Mouse (Mus musculus) midbrain, embryonic 15.5 days (tissue): ENCODE results near the gene Ap1m1. TPM values are rescaled to one million over a fixed set of nuclear protein-coding genes. Genes with fewer than 3 reads are reported as not detected.

Experiments used
- ATAC-seq: fragments of 200-750 bp; cut with Nextera tagmentation; replicated peaks from 2 replicates; pipeline ENCODE4 v1.8.0; 2017; ENCODE audit warnings: moderate TSS enrichment
- H3K27ac ChIP-seq: fragments of 300-500 bp; sonication (generic); 2 replicates; pipeline ENCODE4 v1.5.1; 2015; ENCODE audit warnings: mild to moderate bottlenecking, inconsistent platforms
- H3K27me3 ChIP-seq: fragments of 300-500 bp; sonication (generic); replicated peaks from 2 replicates; pipeline ENCODE4 v1.6.1; 2015; ENCODE audit warnings: inconsistent platforms
- H3K36me3 ChIP-seq: fragments of 300-500 bp; sonication (generic); replicated peaks from 2 replicates; pipeline ENCODE4 v1.6.1; 2015; ENCODE audit warnings: inconsistent platforms
- H3K4me1 ChIP-seq: fragments of 300-500 bp; sonication (generic); 2 replicates; pipeline ENCODE4 v1.6.1; 2015; ENCODE audit warnings: inconsistent platforms
- H3K4me2 ChIP-seq: fragments of 300-500 bp; sonication (generic); 2 replicates; pipeline ENCODE4 v1.6.1; 2015; ENCODE audit warnings: inconsistent platforms, mild to moderate bottlenecking, moderate library complexity
- H3K4me3 ChIP-seq: fragments of 300-500 bp; sonication (generic); 2 replicates; pipeline ENCODE4 v1.5.1; 2015; ENCODE audit warnings: mild to moderate bottlenecking, inconsistent platforms
- H3K9ac ChIP-seq: fragments of 300-500 bp; sonication (generic); 2 replicates; pipeline ENCODE4 v1.6.1; 2015; ENCODE audit warnings: mild to moderate bottlenecking, inconsistent platforms
- H3K9me3 ChIP-seq: fragments of 300-500 bp; sonication (generic); 2 replicates; pipeline ENCODE4 v1.6.1; 2016; ENCODE audit warnings: inconsistent platforms
- WGBS: fragments of 180-500 bp; shearing (Covaris S2); methylation state at CpG from one replicate; pipeline ENCODE4 v1.1.7; 2015; ENCODE audit warnings: mixed read lengths; 5-methylcytosine and 5-hydroxymethylcytosine counted together
- polyA plus RNA-seq: library from polyadenylated mRNA; unstranded; fragments of >200 nt; fragmentation: Nextera tagmentation; extraction: Ambion mirVana; gene quantifications from 2 replicates; pipeline ENCODE4 v1.2.1, GENCODE M21; 2015

Gene Ap1m1
- polyA plus RNA-seq, 1 experiment from 2014 or later = 302 TPM

DNA sequence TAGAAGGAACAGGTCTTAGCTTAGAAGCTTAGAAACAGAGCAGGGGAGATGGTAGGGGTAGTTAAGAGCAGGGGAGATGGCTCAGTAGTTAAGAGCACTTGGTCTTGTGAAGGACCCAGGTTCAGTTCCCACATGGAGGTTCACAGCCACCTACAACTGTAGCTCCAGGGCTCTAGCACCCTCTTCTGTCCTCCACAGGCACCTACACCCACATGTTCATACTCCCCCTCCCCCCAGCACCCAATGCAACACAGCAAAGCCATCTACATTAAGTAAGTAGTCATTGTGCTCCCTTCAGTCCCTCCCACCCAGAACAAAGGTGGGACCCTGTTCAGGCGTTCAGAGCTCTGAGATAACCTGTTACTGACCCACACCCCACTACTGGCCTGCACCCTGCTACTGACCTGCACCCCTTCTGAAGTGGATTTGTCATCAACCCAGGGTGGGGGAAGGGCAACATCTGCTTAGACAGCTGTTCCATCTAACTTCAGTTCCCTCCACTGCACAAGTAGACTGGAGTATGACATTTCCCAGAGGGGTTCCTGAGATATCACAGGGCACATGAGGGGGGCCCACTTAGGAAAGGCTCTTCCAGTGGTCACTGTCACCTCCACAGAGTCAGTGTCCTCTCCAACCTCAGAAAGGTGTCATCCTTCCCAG is 33.4 kb downstream of the Ap1m1 start:
- Histone ChIP-seq H3K27me3 (no peaks in the 10 kb centered on the region), H3K9ac (no peak overlapping the region), H3K9me3 (no peaks in the 10 kb centered on the region), H3K36me3 (no peaks in the 10 kb centered on the region), H3K4me2 (no peak overlapping the region), H3K4me3 (no peak overlapping the region), H3K4me1 (no peaks in the 10 kb centered on the region), H3K27ac (no peak overlapping the region)
- no peak for ATAC-seq
- WGBS = 61% methylated on average over 1 of the region's 1 CpGs

DNA sequence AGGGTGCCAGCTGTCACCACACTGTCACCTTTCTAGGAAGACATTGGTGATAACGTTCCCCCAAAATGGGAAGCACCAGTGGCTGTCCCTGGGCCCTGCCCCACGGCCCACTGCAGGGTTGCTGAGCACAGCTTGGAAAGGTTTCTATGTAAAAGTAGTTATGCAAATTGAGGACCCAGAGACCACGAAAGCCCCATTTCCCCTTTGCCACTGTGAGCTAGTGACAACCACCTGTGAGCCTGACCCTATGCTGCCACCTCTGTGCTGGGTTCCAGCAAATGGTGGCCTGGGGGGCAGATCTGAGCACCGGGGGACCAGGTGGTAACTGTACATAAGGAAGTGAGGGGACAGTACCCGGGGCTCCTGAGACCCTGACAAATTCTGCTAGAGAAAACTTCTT is 34.0 kb downstream of the Ap1m1 start:
- 77% methylated on average over 5 of the region's 5 CpGs for WGBS
- Histone ChIP-seq H3K27ac (no peak overlapping the region), H3K4me2 (no peak overlapping the region), H3K9me3 (no peaks in the 10 kb centered on the region), H3K36me3 (no peaks in the 10 kb centered on the region), H3K9ac (no peak overlapping the region), H3K4me1 (no peaks in the 10 kb centered on the region), H3K27me3 (no peaks in the 10 kb centered on the region), H3K4me3 (no peak overlapping the region)
- no peak for ATAC-seq

DNA sequence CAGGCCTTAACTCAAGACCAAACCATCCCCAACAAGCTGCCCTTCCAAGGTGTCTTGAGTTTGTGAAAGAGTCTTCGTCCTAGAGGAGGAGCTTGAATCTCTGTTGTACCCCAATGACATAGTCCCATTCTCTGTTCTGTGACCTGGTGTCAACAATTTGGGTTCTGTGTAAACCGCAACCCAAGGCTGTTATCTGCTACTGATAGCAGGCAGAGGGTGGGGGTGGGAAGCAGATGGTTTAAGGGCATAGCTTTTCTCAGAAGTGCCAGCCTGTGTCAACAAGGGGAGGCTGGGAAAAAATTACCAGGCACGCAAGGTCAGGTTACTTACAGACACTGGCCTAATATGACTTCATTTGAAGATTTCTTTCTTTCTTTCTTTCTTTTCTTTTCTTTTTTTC is 37.4 kb downstream of the Ap1m1 start:
- H3K4me3 ChIP-seq = no peak overlapping the region
- no peaks in the 10 kb centered on the region for H3K9me3 ChIP-seq
- H3K9ac ChIP-seq = no peak overlapping the region
- H3K36me3 ChIP-seq = no peaks in the 10 kb centered on the region
- no peak for ATAC-seq
- WGBS = 89% methylated on average over 3 of the region's 3 CpGs
- H3K4me2 ChIP-seq = no peak overlapping the region
- H3K4me1 ChIP-seq = no peaks in the 10 kb centered on the region
- no peaks in the 10 kb centered on the region for H3K27me3 ChIP-seq
- no peak overlapping the region for H3K27ac ChIP-seq

DNA sequence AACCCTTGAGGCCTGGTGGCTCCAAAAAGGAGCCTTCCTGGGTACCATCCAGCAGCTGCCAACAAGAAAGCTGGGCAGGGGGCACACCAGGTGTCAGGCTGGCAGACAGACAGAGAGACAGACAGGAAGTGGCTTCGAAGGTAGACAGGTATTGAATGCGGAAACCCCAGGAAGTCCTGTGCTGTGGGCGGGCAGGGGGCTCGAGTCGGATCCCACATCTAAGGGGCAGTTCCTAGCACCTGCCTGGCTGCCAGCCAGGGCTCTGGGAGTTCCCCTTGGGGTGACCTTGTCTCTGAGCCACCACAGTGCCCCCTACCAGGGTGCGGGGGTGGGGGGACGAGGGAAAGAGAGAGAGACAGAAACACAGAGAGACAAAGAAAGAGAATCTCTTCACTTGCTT is 39.3 kb downstream of the Ap1m1 start:
- no peak for ATAC-seq
- no peak overlapping the region for H3K27ac ChIP-seq
- no peaks in the 10 kb centered on the region for H3K9me3 ChIP-seq
- H3K9ac ChIP-seq = no peak overlapping the region
- 77% methylated on average over 7 of the region's 7 CpGs for WGBS
- H3K27me3 ChIP-seq = no peaks in the 10 kb centered on the region
- no peak overlapping the region for H3K4me3 ChIP-seq
- no peaks in the 10 kb centered on the region for H3K36me3 ChIP-seq
- H3K4me2 ChIP-seq = no peak overlapping the region
- no peaks in the 10 kb centered on the region for H3K4me1 ChIP-seq

DNA sequence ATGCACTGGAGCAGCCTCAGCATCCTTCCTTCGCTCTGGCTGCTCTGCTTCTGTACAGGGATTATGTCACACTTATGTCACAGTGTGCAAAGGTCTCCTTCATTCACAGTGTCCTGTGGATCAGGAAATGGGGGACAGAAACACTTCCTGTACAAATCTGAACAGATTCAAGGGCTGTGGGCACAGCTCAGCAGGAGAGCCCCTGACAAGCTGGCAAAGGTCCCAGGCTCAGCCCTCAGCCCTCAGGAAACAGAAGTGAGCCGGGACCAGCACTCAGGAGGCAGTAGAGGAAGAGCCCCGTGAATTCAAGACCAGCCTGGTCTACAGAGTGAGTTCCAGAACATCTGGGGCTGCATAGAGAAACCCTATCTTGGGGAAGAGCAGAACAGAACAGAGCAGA is 41.8 kb downstream of the Ap1m1 start:
- Histone ChIP-seq H3K27me3 (no peaks in the 10 kb centered on the region), H3K36me3 (no peaks in the 10 kb centered on the region), H3K4me3 (no peak overlapping the region), H3K4me2 (no peak overlapping the region), H3K27ac (no peak overlapping the region), H3K9ac (no peak overlapping the region), H3K4me1 (no peaks in the 10 kb centered on the region), H3K9me3 (no peaks in the 10 kb centered on the region)
- ATAC-seq = no peak
- 38% methylated on average over 3 of the region's 3 CpGs for WGBS

DNA sequence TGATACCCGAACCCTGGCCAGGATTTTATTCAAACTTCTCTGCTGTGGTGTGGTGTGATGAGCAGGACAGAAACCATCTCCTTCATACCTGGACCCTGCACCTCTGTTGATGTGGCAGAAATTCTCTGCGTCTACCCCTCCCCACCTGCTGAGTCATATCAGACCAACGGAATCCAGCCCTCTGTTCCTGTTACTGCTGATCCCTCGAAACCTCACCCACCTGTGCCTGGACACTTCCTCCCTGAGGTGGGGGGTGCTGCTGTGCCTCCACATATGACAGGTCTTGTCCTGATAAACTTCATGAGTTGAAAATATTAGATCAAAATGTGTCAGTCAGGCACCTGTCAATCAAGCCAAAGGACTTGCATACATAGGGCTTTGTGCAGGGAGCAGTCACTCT is 45.5 kb downstream of the Ap1m1 start:
- Histone ChIP-seq H3K4me1 (no peaks in the 10 kb centered on the region), H3K27ac (no peak overlapping the region), H3K4me2 (no peak overlapping the region), H3K27me3 (no peaks in the 10 kb centered on the region), H3K9ac (no peak overlapping the region), H3K36me3 (no peaks in the 10 kb centered on the region), H3K9me3 (no peaks in the 10 kb centered on the region), H3K4me3 (no peak overlapping the region)
- 84% methylated on average over 4 of the region's 4 CpGs for WGBS
- ATAC-seq = no peak

DNA sequence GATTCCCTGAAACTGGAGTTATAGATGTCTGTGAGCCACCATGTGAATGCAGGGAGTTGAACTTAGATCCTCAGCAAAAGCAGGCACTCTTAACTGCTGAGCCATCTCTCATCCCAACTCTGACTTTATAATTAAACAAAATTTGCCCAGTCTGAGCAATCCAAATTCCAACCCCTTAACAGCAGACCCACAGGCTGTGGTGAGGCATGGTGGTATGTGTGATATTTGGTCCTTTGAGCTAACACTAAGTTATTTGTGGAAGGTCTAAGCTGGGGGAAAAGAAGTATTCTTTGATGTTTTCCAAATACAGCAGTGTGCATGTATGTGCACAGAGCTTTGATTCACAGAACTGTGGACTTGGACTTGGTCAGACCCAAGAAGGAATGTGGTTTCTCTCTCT is 49.2 kb downstream of the Ap1m1 start:
- Histone ChIP-seq H3K36me3 (no peaks in the 10 kb centered on the region), H3K4me2 (no peak overlapping the region), H3K9me3 (no peaks in the 10 kb centered on the region), H3K27ac (no peak overlapping the region), H3K27me3 (no peaks in the 10 kb centered on the region), H3K4me3 (no peak overlapping the region), H3K9ac (no peak overlapping the region), H3K4me1 (no peaks in the 10 kb centered on the region)
- ATAC-seq = no peak

DNA sequence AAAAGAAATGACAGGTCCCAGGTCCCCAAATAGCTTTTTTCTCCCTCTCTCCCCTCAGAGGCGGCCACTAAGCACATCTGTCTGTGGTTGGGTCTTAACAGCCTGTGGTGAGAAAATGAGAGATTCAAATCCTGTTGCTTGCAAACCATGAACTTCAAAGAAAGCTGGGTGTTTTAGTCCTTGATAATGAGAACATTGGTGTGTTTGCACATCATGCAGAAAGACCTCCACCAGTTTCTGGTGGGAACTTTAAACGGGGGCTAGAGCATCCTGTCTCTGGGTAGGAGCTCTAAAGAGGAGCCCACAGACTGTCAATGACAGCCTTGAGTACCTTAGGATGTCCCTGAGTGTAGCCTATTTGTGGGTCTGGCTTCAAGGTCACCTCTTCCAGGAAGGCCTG is 51.3 kb downstream of the Ap1m1 start:
- no peak for ATAC-seq
- no peaks in the 10 kb centered on the region for H3K36me3 ChIP-seq
- no peaks in the 10 kb centered on the region for H3K27me3 ChIP-seq
- no peaks in the 10 kb centered on the region for H3K9me3 ChIP-seq
- H3K27ac ChIP-seq = no peak overlapping the region
- no peak overlapping the region for H3K4me3 ChIP-seq
- H3K4me1 ChIP-seq = no peaks in the 10 kb centered on the region
- no peak overlapping the region for H3K9ac ChIP-seq
- no peak overlapping the region for H3K4me2 ChIP-seq
- 70% methylated on average over 2 of the region's 2 CpGs for WGBS

DNA sequence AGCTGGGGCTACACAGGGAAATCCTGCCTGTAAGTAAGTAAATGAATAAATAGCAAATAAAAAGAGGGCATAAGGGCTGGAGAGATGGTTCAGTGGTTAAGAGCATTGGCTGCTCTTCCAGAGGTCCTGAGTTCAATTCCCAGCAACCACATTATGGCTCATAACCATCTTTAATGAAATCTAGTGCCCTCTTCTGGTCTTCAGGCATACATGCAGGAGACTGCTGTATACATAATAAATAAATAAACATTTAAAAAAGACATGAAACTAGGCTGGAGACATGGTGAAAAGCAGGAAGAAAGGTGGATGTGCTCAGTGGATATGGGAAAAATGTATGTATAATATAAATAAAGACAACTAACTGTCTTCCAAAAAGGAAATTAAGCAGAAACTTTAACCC is 53.5 kb downstream of the Ap1m1 start:
- Histone ChIP-seq H3K27me3 (no peaks in the 10 kb centered on the region), H3K4me3 (no peak overlapping the region), H3K9me3 (no peaks in the 10 kb centered on the region), H3K4me1 (no peaks in the 10 kb centered on the region), H3K4me2 (no peak overlapping the region), H3K36me3 (no peaks in the 10 kb centered on the region), H3K27ac (no peak overlapping the region), H3K9ac (no peak overlapping the region)
- no peak for ATAC-seq

DNA sequence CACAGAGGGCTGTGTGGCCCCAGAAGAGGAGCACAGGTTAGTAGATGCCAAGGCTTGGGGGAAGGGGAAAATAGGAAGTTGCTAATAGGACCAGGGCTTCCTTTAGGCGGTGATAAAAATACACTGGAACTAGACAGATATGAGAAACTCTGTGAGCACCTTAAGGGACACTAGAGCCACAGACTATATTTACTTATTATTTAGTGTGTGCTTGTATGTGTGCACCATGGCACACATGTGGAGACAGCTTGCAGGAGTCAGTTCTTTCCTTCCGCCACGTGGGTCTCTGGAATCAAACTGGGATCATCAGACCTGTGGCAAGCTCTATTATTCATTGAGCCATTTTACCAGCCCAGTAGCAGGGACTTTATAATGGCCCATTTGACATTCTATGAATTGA is 55.3 kb downstream of the Ap1m1 start:
- Histone ChIP-seq H3K4me2 (no peak overlapping the region), H3K36me3 (no peaks in the 10 kb centered on the region), H3K9ac (no peak overlapping the region), H3K27ac (no peak overlapping the region), H3K9me3 (no peaks in the 10 kb centered on the region), H3K4me1 (no peaks in the 10 kb centered on the region), H3K27me3 (no peaks in the 10 kb centered on the region), H3K4me3 (no peak overlapping the region)
- 73% methylated on average over 3 of the region's 3 CpGs for WGBS
- no peak for ATAC-seq

DNA sequence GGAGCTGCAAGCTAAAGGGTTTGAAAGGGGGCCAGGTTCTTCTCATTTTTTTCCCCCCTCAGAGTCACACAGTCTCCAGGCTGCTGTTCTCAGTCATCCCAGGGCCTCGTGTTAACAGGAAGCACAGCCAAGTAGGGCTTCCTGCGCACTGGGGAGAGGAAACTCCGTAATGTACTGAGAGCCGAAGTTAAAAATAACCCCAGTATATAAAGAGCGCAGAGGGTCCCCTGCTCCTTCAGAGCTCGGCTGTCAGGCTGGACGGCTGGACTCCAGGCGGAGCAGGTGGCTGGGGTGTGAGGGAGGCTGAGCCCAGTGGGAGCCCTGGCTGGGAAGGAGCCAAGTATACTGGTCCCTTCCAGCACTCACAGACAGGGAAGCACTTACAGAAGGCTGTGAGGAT is 55.9 kb downstream of the Ap1m1 start:
- H3K9me3 ChIP-seq = no peaks in the 10 kb centered on the region
- no peak overlapping the region for H3K9ac ChIP-seq
- H3K36me3 ChIP-seq = no peaks in the 10 kb centered on the region
- no peaks in the 10 kb centered on the region for H3K4me1 ChIP-seq
- 68% methylated on average over 8 of the region's 8 CpGs for WGBS
- H3K4me3 ChIP-seq = no peak overlapping the region
- ATAC-seq = 0 out of 2 replicates have a peak, but pooled peaks have one; percentile 65
- no peak overlapping the region for H3K27ac ChIP-seq
- H3K4me2 ChIP-seq = no peak overlapping the region
- no peaks in the 10 kb centered on the region for H3K27me3 ChIP-seq

DNA sequence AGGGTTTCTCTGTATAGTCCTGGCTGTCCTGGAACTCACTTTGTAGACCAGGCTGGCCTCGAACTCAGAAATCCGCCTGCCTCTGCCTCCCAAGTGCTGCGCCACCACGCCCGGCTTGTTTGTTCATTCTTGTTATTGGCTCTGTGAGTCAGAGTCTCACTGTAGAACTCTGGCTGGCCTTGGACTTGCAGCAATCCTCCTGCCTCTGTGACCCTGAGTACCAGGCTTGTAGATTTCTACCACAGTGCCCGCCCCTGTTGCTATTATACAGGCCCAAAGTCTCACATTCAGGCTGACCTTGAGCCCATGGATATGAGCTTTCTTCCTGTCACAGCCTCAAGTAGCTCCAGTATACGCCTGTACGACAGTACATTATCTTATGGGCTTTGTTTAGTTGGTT is 56.7 kb downstream of the Ap1m1 start:
- Histone ChIP-seq H3K27ac (no peak overlapping the region), H3K9ac (no peak overlapping the region), H3K4me2 (no peak overlapping the region), H3K4me1 (no peaks in the 10 kb centered on the region), H3K4me3 (no peak overlapping the region), H3K27me3 (no peaks in the 10 kb centered on the region), H3K36me3 (no peaks in the 10 kb centered on the region), H3K9me3 (no peaks in the 10 kb centered on the region)
- 94% methylated on average over 8 of the region's 8 CpGs for WGBS
- ATAC-seq = no peak

DNA sequence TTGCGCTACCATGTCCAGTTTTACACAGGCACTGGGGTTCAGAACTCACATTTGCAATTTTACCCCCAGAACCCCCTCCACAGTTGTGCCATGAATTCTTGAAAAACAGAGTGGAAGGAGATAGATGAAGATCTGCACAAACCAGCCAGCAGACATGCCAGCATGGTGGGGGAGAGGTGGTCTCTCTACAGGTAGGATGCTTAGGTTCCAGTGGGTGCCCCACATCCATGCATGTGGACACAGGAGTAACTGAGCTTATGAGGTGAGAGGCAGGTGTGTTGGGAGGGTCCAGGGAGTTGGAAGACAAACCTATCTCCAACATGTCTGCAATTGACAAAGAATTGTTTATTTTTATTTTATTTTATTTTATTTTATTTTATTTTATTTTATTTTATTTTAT is 59.1 kb downstream of the Ap1m1 start:
- H3K4me1 ChIP-seq = no peaks in the 10 kb centered on the region
- no peak overlapping the region for H3K4me2 ChIP-seq
- H3K27me3 ChIP-seq = no peaks in the 10 kb centered on the region
- no peak overlapping the region for H3K27ac ChIP-seq
- ATAC-seq = no peak
- H3K9ac ChIP-seq = no peak overlapping the region
- no peaks in the 10 kb centered on the region for H3K9me3 ChIP-seq
- H3K36me3 ChIP-seq = no peaks in the 10 kb centered on the region
- H3K4me3 ChIP-seq = no peak overlapping the region
- WGBS = 78% methylated on average over 1 of the region's 1 CpGs
